Mouse (Mus musculus) gastrocnemius, adult 2 months (tissue): ENCODE data around the gene Bex2. TPM values are rescaled to one million over a fixed set of nuclear protein-coding genes. Genes with fewer than 3 reads are reported as not detected.
A peak's percentile ranks its signal among the peaks of the same experiment; 100 is the strongest.
"Not testable (repeated sequence)": the region's sequence is repeated elsewhere in the genome, so short reads cannot be mapped to it uniquely, and the experiment has no call there.

Experiments
- DNase-seq: peaks from one replicate; pipeline ENCODE4 v3.0.0; 2022
- H3K27ac ChIP-seq: fragments of 200-600 bp; 2 replicates; pipeline ENCODE4 v1.8.1; 2022; ENCODE audit warnings: mild to moderate bottlenecking
- H3K4me3 ChIP-seq: fragments of 200-600 bp; 2 replicates; pipeline ENCODE4 v1.8.1; 2022; ENCODE audit warnings: mild to moderate bottlenecking, moderate library complexity
- CTCF ChIP-seq: fragments of 200-600 bp; IDR thresholded peaks from 2 replicates; pipeline ENCODE4 v1.8.1; 2022; ENCODE audit warnings: antibody characterized with exemption, mild to moderate bottlenecking, moderate library complexity
- intact Hi-C: fragments of 180-260 bp; cut with DNase I; formaldehyde crosslinking; loops from one replicate; pipeline ENCODE4 v1.15.1; 2025
- long read RNA-seq, 2 experiments: library from polyadenylated mRNA; stranded (forward); transcript quantifications; one replicate each; pipeline ENCODE4 v2.0.0; 2021
- total RNA-seq, 2 experiments: library from RNA; stranded (reverse); gene quantifications; 2 replicates each; pipeline ENCODE4 v1.2.3; 2021

Gene Bex2
- total RNA-seq = under 1 TPM in 1 of 2 experiments, not detected in 1; 0.70 TPM
- long read RNA-seq, experiment 1 = 0 reads
- long read RNA-seq, experiment 2 = 0 reads

GRCm38 (mm10) chrX:136068020-136068419 is at the start of gene Bex2:
Gene Bex2, minus strand, starts transcription at chrX:136068236.
- intact Hi-C loops = not testable (repeated sequence)

GRCm38 (mm10) chrX:136115419-136115961 is 47.5 kb upstream of the Bex2 start:
- TF ChIP-seq CTCF = no peak
- intact Hi-C loops = no loop called here
- no peak for DNase-seq
- 0 out of 2 replicates have a peak overlapping the region, but pooled peaks have one; percentile 29 for H3K4me3 ChIP-seq
- no peak overlapping the region for H3K27ac ChIP-seq

More at GRCm38 (mm10) chrX:136068020-136068419, at the start of gene Bex2:
- not testable (repeated sequence) for DNase-seq, H3K27ac ChIP-seq, H3K4me3 ChIP-seq

- H3K27ac ChIP-seq = no peak overlapping the region
- H3K4me3 ChIP-seq = no peak overlapping the region
- intact Hi-C loops = no loop called here
- no peak for DNase-seq
- TF ChIP-seq CTCF = no peak
These were observed 47.0 kb upstream of the Bex2 start for GRCm38 (mm10) chrX:136115015-136115414.

GRCm38 (mm10) chrX:136107942-136108341 is 39.9 kb upstream of the Bex2 start:
- peak; percentile 59 for TF ChIP-seq CTCF
- peak; percentile 14 for DNase-seq
- H3K27ac ChIP-seq = no peak overlapping the region
- H3K4me3 ChIP-seq = no peak overlapping the region
- intact Hi-C loops = no loop called here

- Histone ChIP-seq H3K27ac (no peak overlapping the region), H3K4me3 (no peak overlapping the region)
- no peak for TF ChIP-seq CTCF
- DNase-seq = no peak
- intact Hi-C loops = no loop called here
These were observed 36.7 kb upstream of the Bex2 start for GRCm38 (mm10) chrX:136104724-136105088.

GRCm38 (mm10) chrX:136104046-136104723 is 36.1 kb upstream of the Bex2 start:
- Histone ChIP-seq H3K27ac (no peak overlapping the region), H3K4me3 (no peak overlapping the region)
- intact Hi-C loops = no loop called here
- no peak for DNase-seq
- TF ChIP-seq CTCF = no peak

- no peak overlapping the region for H3K4me3 ChIP-seq
- intact Hi-C loops = no loop called here
- no peak for DNase-seq
- no peak overlapping the region for H3K27ac ChIP-seq
- no peak for TF ChIP-seq CTCF
These were observed 26.4 kb upstream of the Bex2 start for GRCm38 (mm10) chrX:136094421-136094820.

- intact Hi-C loops = no loop called here
- no peak overlapping the region for H3K4me3 ChIP-seq
- TF ChIP-seq CTCF = no peak
- H3K27ac ChIP-seq = no peak overlapping the region
- DNase-seq = no peak
These were observed 24.7 kb upstream of the Bex2 start for GRCm38 (mm10) chrX:136092497-136093279.

- intact Hi-C loops = no loop called here
- H3K27ac ChIP-seq = no peak within 1 kb of the TSS
- no peak within 1 kb of the TSS for H3K4me3 ChIP-seq
- DNase-seq = no peak
- no peak for TF ChIP-seq CTCF
These were observed 17.1 kb upstream of the Bex2 start, which contains the start of gene Nxf3 for GRCm38 (mm10) chrX:136085155-136085554. Gene Nxf3, minus strand, starts transcription at chrX:136085255.

- H3K4me3 ChIP-seq, intact Hi-C loops, H3K27ac ChIP-seq, DNase-seq: not testable (repeated sequence)
These were observed 640 bp downstream of the Bex2 start for GRCm38 (mm10) chrX:136067201-136067991.

GRCm38 (mm10) chrX:136060698-136061097 is 7.3 kb downstream of the Bex2 start:
- no peak for DNase-seq
- intact Hi-C loops = no loop called here
- H3K27ac ChIP-seq = no peak overlapping the region
- H3K4me3 ChIP-seq = no peak overlapping the region
- TF ChIP-seq CTCF = no peak

GRCm38 (mm10) chrX:136051219-136051618 is 16.8 kb downstream of the Bex2 start:
- TF ChIP-seq CTCF = no peak
- intact Hi-C loops = no loop called here
- DNase-seq = no peak
- no peak overlapping the region for H3K4me3 ChIP-seq
- H3K27ac ChIP-seq = no peak overlapping the region
